In the genomic region with DNA sequence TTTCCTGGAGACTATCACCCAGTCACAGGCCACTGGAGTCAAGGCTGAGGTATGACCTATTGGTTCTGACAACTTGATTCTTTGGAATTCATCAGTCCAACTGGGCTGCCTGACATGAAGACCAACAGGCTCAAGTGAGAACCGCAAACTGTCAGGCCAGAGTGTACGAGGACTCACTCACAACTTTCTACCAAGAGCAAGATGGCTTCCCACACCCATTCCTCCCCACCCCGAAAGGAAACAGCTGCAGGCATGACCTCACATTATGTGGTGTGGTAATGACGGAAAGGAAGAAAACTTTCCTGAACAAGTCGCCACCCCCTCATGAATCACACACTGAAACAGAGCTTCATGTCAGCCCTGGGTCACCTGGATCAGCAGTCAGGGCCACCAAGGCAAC, we compare ENCODE assay signal across 14 mouse cellular contexts.
DNase-seq lines count a peak whose midpoint lies in the region; ATAC-seq lines count a peak whose summit lies in the region.
"Had no signal": no experiment of that assay in that cellular context is flagged by ENCODE, and none has a peak within 500 bp of the region (broad histone marks: within the 10 kb centered on the region; RNA-seq: fewer than 3 reads in every experiment).

No protein-coding gene starts in this region.

- no peak overlapping the region for H3K9ac ChIP-seq in liver, embryonic 11.5 days (ENCODE audit: low read depth, low read length)
- H3K9ac ChIP-seq in hindbrain, embryonic 14.5 days: no peak overlapping the region
- H3K9ac ChIP-seq: hindbrain, embryonic 12.5 days had no signal

- peak; percentile 13 for DNase-seq in embryo, embryonic 11 days
- no peak for DNase-seq in embryo, embryonic 10 days (ENCODE audit: low spot score)
- DNase-seq in 416B (ENCODE audit: low read depth): peak; percentile 63
- peak; percentile 25 to 40 for DNase-seq in kidney, postnatal 4 days
- no peak for DNase-seq in liver, embryonic 11.5 days (ENCODE audit: low spot score)
- no peak for DNase-seq in hindbrain, embryonic 14.5 days (ENCODE audit: low spot score)
- no peak for DNase-seq in B cell, adult 2 months
- DNase-seq: retina, postnatal 1 day; thymus, postnatal 4 days had no signal

- H3K27ac ChIP-seq in liver, embryonic 11.5 days (ENCODE audit: low read depth, low read length): no peak overlapping the region
- no peak overlapping the region for H3K27ac ChIP-seq in hindbrain, embryonic 14.5 days
- H3K27ac ChIP-seq: hindbrain, embryonic 12.5 days; layer of hippocampus, adult 2 months; midbrain, embryonic 10.5 days had no signal

- no peaks in the 10 kb centered on the region for H3K27me3 ChIP-seq in liver, embryonic 11.5 days (replicated peaks; ENCODE audit: control insufficient read depth, insufficient read depth, low read length)
- no peaks in the 10 kb centered on the region for H3K27me3 ChIP-seq in hindbrain, embryonic 14.5 days (ENCODE audit: control insufficient read depth, insufficient read depth, low read length)
- H3K27me3 ChIP-seq: hindbrain, embryonic 12.5 days had no signal

- no peaks in the 10 kb centered on the region for H3K4me1 ChIP-seq in liver, embryonic 11.5 days (replicated peaks; ENCODE audit: control insufficient read depth, insufficient read depth, low read length)
- no peaks in the 10 kb centered on the region for H3K4me1 ChIP-seq in hindbrain, embryonic 14.5 days (replicated peaks; ENCODE audit: control insufficient read depth, insufficient read depth, low read length)
- H3K4me1 ChIP-seq: hindbrain, embryonic 12.5 days; midbrain, embryonic 10.5 days had no signal

- no peaks in the 10 kb centered on the region for H3K9me3 ChIP-seq in liver, embryonic 11.5 days (ENCODE audit: control insufficient read depth, low read length)
- H3K9me3 ChIP-seq in hindbrain, embryonic 14.5 days (ENCODE audit: control insufficient read depth, low read length): no peaks in the 10 kb centered on the region
- H3K9me3 ChIP-seq: hindbrain, embryonic 12.5 days; midbrain, embryonic 10.5 days had no signal

- H3K36me3 ChIP-seq in liver, embryonic 11.5 days (ENCODE audit: control insufficient read depth, insufficient read depth, low read length): no peaks in the 10 kb centered on the region
- no peaks in the 10 kb centered on the region for H3K36me3 ChIP-seq in hindbrain, embryonic 14.5 days (replicated peaks; ENCODE audit: control insufficient read depth, insufficient read depth)
- H3K36me3 ChIP-seq: hindbrain, embryonic 12.5 days had no signal

- 78% methylated on average over 5 of the region's 5 CpGs for WGBS in liver, embryonic 11.5 days
- WGBS in hindbrain, embryonic 14.5 days: 82% methylated on average over 5 of the region's 5 CpGs

- ATAC-seq in common myeloid progenitor, adult 5-6 weeks (replicated peaks; ENCODE audit: low read depth, poor library complexity, severe bottlenecking): 0 out of 2 replicates have a peak, but pooled peaks have one; percentile 31
- no peak for ATAC-seq in liver, embryonic 11.5 days (replicated peaks; ENCODE audit: low FRiP score)
- ATAC-seq in hindbrain, embryonic 14.5 days (ENCODE audit: low FRiP score): no peak
- ATAC-seq: activated CD4-positive, CD25-positive, alpha-beta regulatory T cell, adult 4 months had no signal

- no peak overlapping the region for H3K4me3 ChIP-seq in liver, embryonic 11.5 days (ENCODE audit: low read depth, low read length)
- no peak overlapping the region for H3K4me3 ChIP-seq in hindbrain, embryonic 14.5 days (replicated peaks; ENCODE audit: low read length)
- H3K4me3 ChIP-seq: hindbrain, embryonic 12.5 days; layer of hippocampus, adult 2 months; midbrain, embryonic 10.5 days had no signal

- H3K4me2 ChIP-seq in liver, embryonic 11.5 days: no peak overlapping the region
- no peak overlapping the region for H3K4me2 ChIP-seq in hindbrain, embryonic 14.5 days (replicated peaks)
- H3K4me2 ChIP-seq: hindbrain, embryonic 12.5 days had no signal

Comparison
In these comparisons a context has a peak if more than half of its experiments do, and no peak if none do; other contexts are left out.
1. DNase-seq: peak in embryo, embryonic 11 days (single experiment), 416B (single experiment) and kidney, postnatal 4 days (2 of 2); none in embryo, embryonic 10 days (single experiment), liver, embryonic 11.5 days (single experiment), hindbrain, embryonic 14.5 days (single experiment) and B cell, adult 2 months (0 of 2).